In the genomic region with DNA sequence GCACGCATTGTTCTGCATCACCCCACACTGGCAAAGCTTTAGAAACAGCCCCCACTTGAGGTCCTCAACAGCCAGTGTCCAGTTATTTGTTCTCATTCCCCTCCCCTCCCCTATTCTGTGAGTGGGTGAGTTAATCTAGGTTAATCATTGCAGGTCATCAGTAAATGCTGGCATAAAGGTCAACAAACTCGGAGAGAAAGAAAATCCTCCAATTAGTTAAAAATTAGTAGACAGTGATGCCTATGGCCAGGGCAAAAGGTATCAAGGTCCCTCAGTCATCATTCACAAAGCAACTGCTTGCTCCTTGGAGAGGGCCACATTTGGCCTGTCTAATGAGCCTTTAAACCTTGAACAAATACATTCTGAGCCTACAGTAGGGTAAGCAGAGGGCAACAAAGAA, we compare ENCODE assay signal across 22 mouse cellular contexts.
DNase-seq lines count a peak whose midpoint lies in the region; ATAC-seq and TF ChIP-seq lines count a peak whose summit lies in the region.
"Had no signal": no experiment of that assay in that cellular context is flagged by ENCODE, and none has a peak within 500 bp of the region (broad histone marks: within the 10 kb centered on the region; RNA-seq: fewer than 3 reads in every experiment).

No protein-coding gene starts in this region.

- H3K9ac ChIP-seq in liver, postnatal 0 days (replicated peaks), result no peak overlapping the region
- H3K9ac ChIP-seq in liver, embryonic 11.5 days (ENCODE audit: low read depth, low read length), result no peak overlapping the region
- H3K9ac ChIP-seq in kidney, embryonic 15.5 days, result no peak overlapping the region
- H3K9ac ChIP-seq: embryonic facial prominence, embryonic 15.5 days; hindbrain, embryonic 14.5 days had no signal

- no peaks in the 10 kb centered on the region for H3K9me3 ChIP-seq in liver, postnatal 0 days (ENCODE audit: low read length)
- peaks cover 2% of the 10 kb centered on the region; the same call in 1 of the 2 replicates for H3K9me3 ChIP-seq in liver, embryonic 11.5 days (ENCODE audit: control insufficient read depth, low read length)
- no peaks in the 10 kb centered on the region; the same call in 1 of the 2 replicates for H3K9me3 ChIP-seq in kidney, embryonic 15.5 days (replicated peaks)
- H3K9me3 ChIP-seq: embryonic facial prominence, embryonic 15.5 days; forebrain, embryonic 10.5 days; heart, embryonic 10.5 days had no signal

- no peaks in the 10 kb centered on the region for H3K4me1 ChIP-seq in liver, postnatal 0 days (ENCODE audit: insufficient read depth)
- no peaks in the 10 kb centered on the region for H3K4me1 ChIP-seq in liver, embryonic 11.5 days (replicated peaks; ENCODE audit: control insufficient read depth, insufficient read depth, low read length)
- no peaks in the 10 kb centered on the region for H3K4me1 ChIP-seq in kidney, embryonic 15.5 days
- H3K4me1 ChIP-seq: embryonic facial prominence, embryonic 15.5 days; forebrain, embryonic 10.5 days; heart, embryonic 10.5 days had no signal

- no peak overlapping the region for H3K27ac ChIP-seq in liver, postnatal 0 days (ENCODE audit: low read depth)
- no peak overlapping the region for H3K27ac ChIP-seq in liver, embryonic 11.5 days (ENCODE audit: low read depth, low read length)
- peak overlapping the region; percentile 67; the same call in 1 of the 2 replicates for H3K27ac ChIP-seq in kidney, embryonic 15.5 days
- no peak overlapping the region for H3K27ac ChIP-seq in left cerebral cortex, adult 2 months
- H3K27ac ChIP-seq: embryonic facial prominence, embryonic 15.5 days; forebrain, embryonic 10.5 days; heart, embryonic 10.5 days; hindbrain, embryonic 14.5 days had no signal

- intact Hi-C loops in heart, postnatal 25 days (cut with DNase I), result no loop called here
- intact Hi-C loops in left cerebral cortex, adult 2 months (cut with DNase I), result no loop called here

- 72% methylated on average over 2 of the region's 2 CpGs for WGBS in liver, postnatal 0 days (ENCODE audit: insufficient replicate concordance)
- 70% methylated on average over 2 of the region's 2 CpGs for WGBS in liver, embryonic 11.5 days
- WGBS in kidney, embryonic 15.5 days, result 50% methylated on average over 2 of the region's 2 CpGs

- H3K27me3 ChIP-seq in liver, postnatal 0 days (ENCODE audit: insufficient read depth, low read length), result no peaks in the 10 kb centered on the region
- no peaks in the 10 kb centered on the region for H3K27me3 ChIP-seq in liver, embryonic 11.5 days (replicated peaks; ENCODE audit: control insufficient read depth, insufficient read depth, low read length)
- no peaks in the 10 kb centered on the region for H3K27me3 ChIP-seq in kidney, embryonic 15.5 days
- H3K27me3 ChIP-seq: embryonic facial prominence, embryonic 15.5 days had no signal

- TF ChIP-seq EP300 in liver, postnatal 0 days (IDR thresholded peaks at IDR 0.05; ENCODE audit: low read depth), result no peak

- no peak overlapping the region for H3K4me2 ChIP-seq in liver, postnatal 0 days (ENCODE audit: low read depth, low read length)
- no peak overlapping the region for H3K4me2 ChIP-seq in liver, embryonic 11.5 days
- no peak overlapping the region for H3K4me2 ChIP-seq in kidney, embryonic 15.5 days
- H3K4me2 ChIP-seq: embryonic facial prominence, embryonic 15.5 days; hindbrain, embryonic 14.5 days had no signal

- no peaks in the 10 kb centered on the region for H3K36me3 ChIP-seq in liver, postnatal 0 days (replicated peaks; ENCODE audit: insufficient read depth, low read length)
- H3K36me3 ChIP-seq in liver, embryonic 11.5 days (ENCODE audit: control insufficient read depth, insufficient read depth, low read length), result no peaks in the 10 kb centered on the region
- no peaks in the 10 kb centered on the region for H3K36me3 ChIP-seq in kidney, embryonic 15.5 days
- H3K36me3 ChIP-seq: embryonic facial prominence, embryonic 15.5 days; forebrain, embryonic 10.5 days; G1E; heart, embryonic 10.5 days had no signal

- no peak overlapping the region for H3K4me3 ChIP-seq in liver, postnatal 0 days (ENCODE audit: low read depth, low read length)
- H3K4me3 ChIP-seq in liver, embryonic 11.5 days (ENCODE audit: low read depth, low read length), result no peak overlapping the region
- H3K4me3 ChIP-seq in kidney, embryonic 15.5 days (replicated peaks), result no peak overlapping the region
- H3K4me3 ChIP-seq in left cerebral cortex, adult 2 months, result no peak overlapping the region
- H3K4me3 ChIP-seq: embryonic facial prominence, embryonic 15.5 days; erythroblast, embryonic 14.5 days; forebrain, embryonic 10.5 days; heart, embryonic 10.5 days had no signal

- DNase-seq in heart, adult 11 months, result peak; percentile 34
- no peak for DNase-seq in heart, postnatal 25 days (ENCODE audit: low spot score)
- no peak for DNase-seq in liver, postnatal 0 days
- DNase-seq in liver, embryonic 11.5 days (ENCODE audit: low spot score), result no peak
- DNase-seq in left cerebral cortex, adult 2 months (ENCODE audit: extremely low spot score in 1 of 2, low spot score in 2 of 2), result no peak
- DNase-seq: adrenal gland, postnatal 10 days; B cell, adult 2 months; cerebellum, adult 18-20 months; cerebellum, postnatal 10 days; gastrocnemius, postnatal 36 days; heart, adult 18-20 months; heart, postnatal 10 days had no signal

- peak; percentile 25; the same call in 1 of the 2 replicates for ATAC-seq in liver, postnatal 0 days
- no peak for ATAC-seq in liver, embryonic 11.5 days (replicated peaks; ENCODE audit: low FRiP score)
- ATAC-seq in kidney, embryonic 15.5 days (replicated peaks; ENCODE audit: low FRiP score), result peak; percentile 88
- no peak for ATAC-seq in cerebellum, adult (ENCODE audit: insufficient number of reproducible peaks, low FRiP score, low TSS enrichment)
- ATAC-seq: CD4-positive, CD25-positive, alpha-beta regulatory T cell, adult 4 months; forebrain, embryonic 14.5 days had no signal

- no peak for TF ChIP-seq CTCF in liver, postnatal 0 days (IDR thresholded peaks at IDR 0.05; ENCODE audit: low read depth)
- no peak for TF ChIP-seq CTCF in left cerebral cortex, adult 2 months (IDR thresholded peaks at IDR 0.05)

Comparison
In these comparisons a context has a peak if more than half of its experiments do, and no peak if none do; other contexts are left out.
1. ATAC-seq: peak in liver, postnatal 0 days (single experiment) and kidney, embryonic 15.5 days (single experiment); none in liver, embryonic 11.5 days (single experiment) and cerebellum, adult (single experiment).